Mouse (Mus musculus) embryonic fibroblast, embryonic 13.5 days (primary cell): Measurements from ENCODE around the gene Utp3. TPM values are rescaled to one million over a fixed set of nuclear protein-coding genes. Genes with fewer than 3 reads are reported as not detected.

Experiments
- H3K27ac ChIP-seq: 2 replicates; pipeline ENCODE4 v1.5.1; 2012; ENCODE audit warnings: low read length, control low read depth, inconsistent platforms; ENCODE audit not compliant: insufficient read depth
- H3K4me1 ChIP-seq: 2 replicates; pipeline ENCODE4 v1.6.1; 2011; ENCODE audit warnings: low read length; ENCODE audit not compliant: control insufficient read depth, insufficient read depth
- H3K4me3 ChIP-seq: 2 replicates; pipeline ENCODE4 v1.5.1; 2011; ENCODE audit warnings: mild to moderate bottlenecking, control low read depth, low read length; ENCODE audit not compliant: insufficient read depth
- CTCF ChIP-seq: IDR thresholded peaks from 2 replicates; pipeline ENCODE4 v1.5.1; 2011; ENCODE audit warnings: mild to moderate bottlenecking, control low read depth, low read length, moderate library complexity, borderline replicate concordance; ENCODE audit not compliant: insufficient read depth
- POLR2A ChIP-seq: IDR thresholded peaks from 2 replicates; pipeline ENCODE4 v1.6.1; 2011; ENCODE audit warnings: low read depth, mild to moderate bottlenecking, control low read depth, low read length, moderate library complexity
- polyA plus RNA-seq: library from polyadenylated mRNA; stranded (reverse); fragments of >200 nt; gene quantifications from 2 replicates; pipeline ENCODE4 v1.2.4, GENCODE M21; 2011; ENCODE audit warnings: low read depth; ENCODE audit not compliant: missing spikeins, insufficient read length

Utp3 gene
- polyA plus RNA-seq, 1 experiment, result 53.0 TPM

GRCm38 (mm10) chr5:88593421-88594172 is 39.3 kb downstream of the Utp3 start:
- Histone ChIP-seq H3K27ac (no peak overlapping the region), H3K4me3 (no peak overlapping the region), H3K4me1 (no peaks in the 10 kb centered on the region)
- TF ChIP-seq POLR2A, result no peak
- TF ChIP-seq CTCF, result no peak

- H3K27ac ChIP-seq, result no peak overlapping the region
- H3K4me1 ChIP-seq, result no peaks in the 10 kb centered on the region; the same call in 1 of the 2 replicates
- TF ChIP-seq CTCF, result no peak
- TF ChIP-seq POLR2A, result no peak
- H3K4me3 ChIP-seq, result no peak overlapping the region
Measured at GRCm38 (mm10) chr5:88594173-88594569, 39.9 kb downstream of the Utp3 start.

- no peak for TF ChIP-seq POLR2A
- no peak for TF ChIP-seq CTCF
- Histone ChIP-seq H3K4me3 (no peak overlapping the region), H3K4me1 (no peaks in the 10 kb centered on the region; the same call in 1 of the 2 replicates), H3K27ac (no peak overlapping the region)
Measured at GRCm38 (mm10) chr5:88595537-88596455, 41.5 kb downstream of the Utp3 start.

- Histone ChIP-seq H3K4me3 (no peak overlapping the region), H3K27ac (no peak overlapping the region), H3K4me1 (no peaks in the 10 kb centered on the region; the same call in 1 of the 2 replicates)
- TF ChIP-seq POLR2A (no peak), CTCF (no peak)
Measured at GRCm38 (mm10) chr5:88598961-88599360, 44.7 kb downstream of the Utp3 start.

- Histone ChIP-seq H3K4me1 (no peaks in the 10 kb centered on the region; the same call in 1 of the 2 replicates), H3K4me3 (no peak overlapping the region), H3K27ac (no peak overlapping the region)
- TF ChIP-seq POLR2A (no peak), CTCF (no peak)
Measured at GRCm38 (mm10) chr5:88602030-88602429, 47.8 kb downstream of the Utp3 start.

- Histone ChIP-seq H3K4me1 (no peaks in the 10 kb centered on the region; the same call in 1 of the 2 replicates), H3K4me3 (no peak overlapping the region), H3K27ac (no peak overlapping the region)
- TF ChIP-seq CTCF (no peak), POLR2A (no peak)
Measured at GRCm38 (mm10) chr5:88602713-88603112, 48.5 kb downstream of the Utp3 start.

GRCm38 (mm10) chr5:88604046-88604445 is 49.8 kb downstream of the Utp3 start:
- no peaks in the 10 kb centered on the region; the same call in 1 of the 2 replicates for H3K4me1 ChIP-seq
- no peak for TF ChIP-seq POLR2A
- TF ChIP-seq CTCF, result no peak
- H3K4me3 ChIP-seq, result no peak overlapping the region
- no peak overlapping the region for H3K27ac ChIP-seq

- no peak overlapping the region for H3K27ac ChIP-seq
- no peak overlapping the region for H3K4me3 ChIP-seq
- no peaks in the 10 kb centered on the region for H3K4me1 ChIP-seq
- TF ChIP-seq POLR2A (no peak), CTCF (no peak)
Measured at GRCm38 (mm10) chr5:88604641-88605358, 50.5 kb downstream of the Utp3 start.

Other genes starting within 250 kb of the Utp3 start
- gene Prol1, start 237.2 kb upstream of the Utp3 start, polyA plus RNA-seq, result not detected in 2 replicates
- not detected in 2 replicates for gene Amtn, start 178.4 kb upstream of the Utp3 start, polyA plus RNA-seq
- not detected in 2 replicates for gene Ambn, start 98.5 kb upstream of the Utp3 start, polyA plus RNA-seq
- not detected in 2 replicates for gene Enam, start 66.5 kb upstream of the Utp3 start, polyA plus RNA-seq
- gene Jchain, start 26.6 kb upstream of the Utp3 start, polyA plus RNA-seq, result not detected in 2 replicates
- gene Rufy3, start 10.6 kb downstream of the Utp3 start, polyA plus RNA-seq, result 9.4 and 11.3 TPM in 2 replicates
- 83.0 and 102 TPM in 2 replicates for gene Grsf1, start 121.7 kb downstream of the Utp3 start, polyA plus RNA-seq
- 37.3 and 42.1 TPM in 2 replicates for gene Mob1b, start 166.4 kb downstream of the Utp3 start, polyA plus RNA-seq
- 19.4 and 21.6 TPM in 2 replicates for gene Dck, start 210.5 kb downstream of the Utp3 start, polyA plus RNA-seq